Comparison of ENCODE assay signal across 8 mouse cellular contexts in genomic region chr17:44778141-44778540, GRCm38 (mm10). TPM values are rescaled to one million over a fixed set of nuclear protein-coding genes. Genes with fewer than 3 reads are reported as not detected.
DNase-seq lines count a peak whose midpoint lies in the region; ATAC-seq and TF ChIP-seq lines count a peak whose summit lies in the region.

No protein-coding gene starts in this region.

- H3K9ac ChIP-seq in CH12.LX (ENCODE audit: insufficient read depth, low read depth), result peak overlapping the region; percentile 92
- H3K9ac ChIP-seq in forebrain, embryonic 16.5 days (replicated peaks; ENCODE audit: low read depth, low read length), result no peak overlapping the region

- no peak for DNase-seq in heart, embryonic 10.5 days (ENCODE audit: low spot score)
- DNase-seq in heart, adult 8-10 months (ENCODE audit: low spot score), result no peak
- DNase-seq in CH12.LX (ENCODE audit: extremely low read depth), result no peak
- no peak for DNase-seq in embryo, embryonic 10 days (ENCODE audit: low spot score)
- no peak for DNase-seq in left cerebral cortex, adult 8-10 months (ENCODE audit: low spot score in 2 of 2)
- DNase-seq in ovary, postnatal 36 days (ENCODE audit: low spot score), result no peak

- H3K27ac ChIP-seq in heart, embryonic 10.5 days, result no peak overlapping the region
- H3K27ac ChIP-seq in CH12.LX (ENCODE audit: insufficient read depth, low read depth) (no peak overlapping the region; the same call in 1 of the 2 replicates), macrophage (peak overlapping the region; percentile 67)
- H3K27ac ChIP-seq in forebrain, embryonic 16.5 days (ENCODE audit: low read length), result no peak overlapping the region

- H3K9me3 ChIP-seq in heart, embryonic 10.5 days, result no peaks in the 10 kb centered on the region
- no peaks in the 10 kb centered on the region for H3K9me3 ChIP-seq in CH12.LX (replicated peaks; ENCODE audit: low read length)
- H3K9me3 ChIP-seq in forebrain, embryonic 16.5 days (ENCODE audit: control insufficient read depth, low read length), result no peaks in the 10 kb centered on the region

- no peak for TF ChIP-seq EP300 in CH12.LX (IDR thresholded peaks at IDR 0.05; ENCODE audit: low read length)

- H3K79me2 ChIP-seq in CH12.LX (replicated peaks; ENCODE audit: control insufficient read depth, extremely low read depth, insufficient read depth, poor library complexity, severe bottlenecking) (no peaks in the 10 kb centered on the region; the same call in none of the 2 replicates), macrophage (ENCODE audit: inconsistent target) (no peaks in the 10 kb centered on the region)

- no peaks in the 10 kb centered on the region for H3K36me3 ChIP-seq in heart, embryonic 10.5 days
- H3K36me3 ChIP-seq in CH12.LX (replicated peaks in 1 of 2; ENCODE audit: control insufficient read depth in 1 of 2, insufficient read depth in 1 of 2, low read length in 1 of 2) (no peaks in the 10 kb centered on the region), macrophage (ENCODE audit: inconsistent target) (no peaks in the 10 kb centered on the region)
- no peaks in the 10 kb centered on the region for H3K36me3 ChIP-seq in forebrain, embryonic 16.5 days (ENCODE audit: control insufficient read depth, insufficient read depth)

- peak overlapping the region; percentile 89 for H3K4me2 ChIP-seq in CH12.LX (ENCODE audit: insufficient read depth, low read depth, poor library complexity, severe bottlenecking)
- H3K4me2 ChIP-seq in forebrain, embryonic 16.5 days (ENCODE audit: low read length), result peak overlapping the region; percentile 67

- H3K4me3 ChIP-seq in heart, embryonic 10.5 days, result peak overlapping the region; percentile 83
- H3K4me3 ChIP-seq in CH12.LX (replicated peaks in 1 of 3; ENCODE audit: low read depth in 2 of 3, low read length in 2 of 3, poor library complexity in 1 of 3) (peak overlapping the region; percentile 48 to 81 (median 75)), macrophage (ENCODE audit: inconsistent target) (peak overlapping the region; percentile 53)
- no peak overlapping the region; the same call in 1 of the 2 replicates for H3K4me3 ChIP-seq in forebrain, embryonic 16.5 days (replicated peaks; ENCODE audit: low read length)

- in situ Hi-C loops in CH12.LX (cut with MboI; ENCODE audit: low pct_ligation_motif_present, low pct_unique_long_range_greater_than_20kb, low sequenced_read_pairs), result no loop called here

- no peak for TF ChIP-seq RAD21 in CH12.LX (IDR thresholded peaks at IDR 0.05; ENCODE audit: low read depth, low read length)

- no peak for ATAC-seq in forebrain, embryonic 16.5 days

- dilution Hi-C loops in CH12.LX (cut with MboI; ENCODE audit: extremely low pct_ligation_motif_present, extremely low pct_unique_long_range_greater_than_20kb, low sequenced_read_pairs), result no loop called here

- no peak for TF ChIP-seq CTCF in CH12.LX (conservative IDR thresholded peaks at IDR 0.05 in 1 of 2, IDR thresholded peaks at IDR 0.05 in 1 of 2; ENCODE audit: low read depth in 2 of 2, low read length in 2 of 2)

- H3K27me3 ChIP-seq in heart, embryonic 10.5 days (ENCODE audit: insufficient read depth, poor library complexity, severe bottlenecking), result no peaks in the 10 kb centered on the region
- no peaks in the 10 kb centered on the region for H3K27me3 ChIP-seq in CH12.LX (replicated peaks)
- no peaks in the 10 kb centered on the region for H3K27me3 ChIP-seq in forebrain, embryonic 16.5 days (replicated peaks; ENCODE audit: control insufficient read depth, insufficient read depth, low read length)

- no peak for TF ChIP-seq POLR2A in CH12.LX (IDR thresholded peaks at IDR 0.05; ENCODE audit: low read depth, low read length)

- WGBS in heart, embryonic 10.5 days, result 79% methylated on average over 5 of the region's 5 CpGs
- 61% methylated on average over 5 of the region's 5 CpGs for WGBS in forebrain, embryonic 16.5 days
- 72% methylated on average over 5 of the region's 5 CpGs for WGBS in macrophage (ENCODE audit: missing documents)

- peaks cover 4% of the 10 kb centered on the region; the same call in 1 of the 2 replicates for H3K4me1 ChIP-seq in heart, embryonic 10.5 days
- peaks cover 0 to 16% of the 10 kb centered on the region in 2 experiments; a peak in 2 of 4 replicates for H3K4me1 ChIP-seq in CH12.LX (ENCODE audit: control insufficient read depth in 1 of 2, insufficient read depth in 2 of 2)
- H3K4me1 ChIP-seq in forebrain, embryonic 16.5 days (replicated peaks; ENCODE audit: control insufficient read depth, insufficient read depth, low read length), result peaks cover 7% of the 10 kb centered on the region

TF ChIP-seq in CH12.LX, 34 proteins besides CTCF, POLR2A, EP300 and RAD21:
- TF ChIP-seq PAX5 (IDR thresholded peaks at IDR 0.05; ENCODE audit: low read length), result no peak
- no peak for TF ChIP-seq MXI1 (IDR thresholded peaks at IDR 0.05; ENCODE audit: low read depth, low read length)
- TF ChIP-seq USF1 (IDR thresholded peaks at IDR 0.05; ENCODE audit: low read depth, low read length), result no peak
- no peak for TF ChIP-seq CHD1 (IDR thresholded peaks at IDR 0.05; ENCODE audit: low read depth, low read length)
- TF ChIP-seq E2F4 (IDR thresholded peaks at IDR 0.05; ENCODE audit: insufficient replicate concordance, low read depth, low read length), result no peak
- TF ChIP-seq MAX (IDR thresholded peaks at IDR 0.05; ENCODE audit: low read length), result no peak
- no peak for TF ChIP-seq MAZ (IDR thresholded peaks at IDR 0.05; ENCODE audit: low read depth, low read length)
- no peak for TF ChIP-seq CHD2 (IDR thresholded peaks at IDR 0.05; ENCODE audit: low read length)
- TF ChIP-seq MAFK (IDR thresholded peaks at IDR 0.05; ENCODE audit: insufficient replicate concordance, low read length), result no peak
- TF ChIP-seq ZNF384 (IDR thresholded peaks at IDR 0.05; ENCODE audit: low read depth, low read length), result no peak
- TF ChIP-seq JUN (IDR thresholded peaks at IDR 0.05; ENCODE audit: insufficient read depth, low read depth, low read length), result no peak
- TF ChIP-seq USF2 (conservative IDR thresholded peaks at IDR 0.05; ENCODE audit: low read depth, low read length), result no peak
- no peak for TF ChIP-seq NELFE (IDR thresholded peaks at IDR 0.05; ENCODE audit: low read depth, low read length)
- TF ChIP-seq GABPA (IDR thresholded peaks at IDR 0.05; ENCODE audit: insufficient replicate concordance, low read depth, low read length), result no peak
- TF ChIP-seq KAT2A (IDR thresholded peaks at IDR 0.05; ENCODE audit: insufficient replicate concordance, low read length), result no peak
- no peak for TF ChIP-seq MEF2A (IDR thresholded peaks at IDR 0.05; ENCODE audit: borderline replicate concordance, low read depth, low read length)
- no peak for TF ChIP-seq JUND (conservative IDR thresholded peaks at IDR 0.05; ENCODE audit: low read depth, low read length)
- no peak for TF ChIP-seq POLR2AphosphoS2 (IDR thresholded peaks at IDR 0.05; ENCODE audit: low read depth, low read length)

RNA-seq across cellular contexts. Expression of gene Supt3, which starts 1.2 kb away (rescaled TPM):
- 19.8 and 23.1 TPM in 2 replicates for polyA plus RNA-seq in heart, embryonic 10.5 days (2016; fragmentation: Nextera tagmentation; extraction: Ambion mirVana)
- total RNA-seq in heart, adult 8-10 months (2022), result 10 to 100 TPM; 15.4 to 18.3 (median 17.4) TPM
- total RNA-seq in CH12.LX (2012; rRNA removed) (9.1 and 13.1 TPM in 2 replicates), CH12.LX (2014; rRNA removed) (7.5 and 8.3 TPM in 2 replicates)
- polyA plus RNA-seq in CH12.LX (2012; ENCODE audit: insufficient read length, low read depth) (20.7 and 22.7 TPM in 2 replicates), macrophage (2018) (11.0 to 23.1 TPM (median 15.5 TPM) in 3 replicates)
- 20.4 and 20.5 TPM in 2 replicates for polyA plus RNA-seq in forebrain, embryonic 16.5 days (2015; fragmentation: Nextera tagmentation; extraction: Ambion mirVana)
- 10 to 100 TPM in 25 of 26 experiments, 1 to 10 TPM in 1; 7.3 to 59.2 (median 31.9) TPM for total RNA-seq in macrophage (2018; cell fraction: chromatin; rRNA removed)
- 10 to 100 TPM in 22 of 26 experiments, 1 to 10 TPM in 4; 7.1 to 15.2 (median 12.1) TPM for total RNA-seq in macrophage (2018; cell fraction: cytosol; rRNA removed)
- 10 to 100 TPM in 23 of 26 experiments, 1 to 10 TPM in 3; 5.2 to 37.8 (median 14.4) TPM for total RNA-seq in macrophage (2018; cell fraction: nucleus; rRNA removed)
- 10 to 100 TPM; 14.4 to 18.0 (median 16.6) TPM for total RNA-seq in left cerebral cortex, adult 8-10 months (2022)

RNA-seq across cellular contexts. Expression of gene Runx2, which starts 36.5 kb away (rescaled TPM):
- 0.22 and 2.1 TPM in 2 replicates for polyA plus RNA-seq in heart, embryonic 10.5 days (2016; fragmentation: Nextera tagmentation; extraction: Ambion mirVana)
- 1 to 10 TPM in 1 of 4 experiments, under 1 TPM in 3; 0.12 to 1.2 (median 0.51) TPM for total RNA-seq in heart, adult 8-10 months (2022)
- total RNA-seq in CH12.LX (2012; rRNA removed), result 0.55 and 1.1 TPM in 2 replicates
- 0.41 and 1.4 TPM in 2 replicates for total RNA-seq in CH12.LX (2014; rRNA removed)
- 0.37 and 0.70 TPM in 2 replicates for polyA plus RNA-seq in CH12.LX (2012; ENCODE audit: insufficient read length, low read depth)
- polyA plus RNA-seq in forebrain, embryonic 16.5 days (2015; fragmentation: Nextera tagmentation; extraction: Ambion mirVana), result 0.41 and 0.78 TPM in 2 replicates
- 10 to 100 TPM in 6 of 26 experiments, 1 to 10 TPM in 20; 2.4 to 20.9 (median 7.3) TPM for total RNA-seq in macrophage (2018; cell fraction: chromatin; rRNA removed)
- 1 to 10 TPM; 1.4 to 5.7 (median 2.7) TPM for total RNA-seq in macrophage (2018; cell fraction: cytosol; rRNA removed)
- 10 to 100 TPM in 2 of 26 experiments, 1 to 10 TPM in 24; 2.8 to 13.2 (median 6.1) TPM for total RNA-seq in macrophage (2018; cell fraction: nucleus; rRNA removed)
- 1.5 to 2.8 TPM (median 1.7 TPM) in 3 replicates for polyA plus RNA-seq in macrophage (2018)
- 10 to 100 TPM in 1 of 4 experiments, 1 to 10 TPM in 3; 8.9 to 12.6 (median 9.8) TPM for total RNA-seq in left cerebral cortex, adult 8-10 months (2022)
